Mouse (Mus musculus): ENCODE data around the gene Ankrd13c. TPM values are rescaled to one million over a fixed set of nuclear protein-coding genes. Genes with fewer than 3 reads are reported as not detected.
A peak's percentile ranks its signal among the peaks of the same experiment; 100 is the strongest.

Gene Ankrd13c
- 11.4 and 15.6 TPM in 2 replicates for polyA plus RNA-seq (2015; fragmentation: Nextera tagmentation; extraction: Ambion mirVana)

DNA sequence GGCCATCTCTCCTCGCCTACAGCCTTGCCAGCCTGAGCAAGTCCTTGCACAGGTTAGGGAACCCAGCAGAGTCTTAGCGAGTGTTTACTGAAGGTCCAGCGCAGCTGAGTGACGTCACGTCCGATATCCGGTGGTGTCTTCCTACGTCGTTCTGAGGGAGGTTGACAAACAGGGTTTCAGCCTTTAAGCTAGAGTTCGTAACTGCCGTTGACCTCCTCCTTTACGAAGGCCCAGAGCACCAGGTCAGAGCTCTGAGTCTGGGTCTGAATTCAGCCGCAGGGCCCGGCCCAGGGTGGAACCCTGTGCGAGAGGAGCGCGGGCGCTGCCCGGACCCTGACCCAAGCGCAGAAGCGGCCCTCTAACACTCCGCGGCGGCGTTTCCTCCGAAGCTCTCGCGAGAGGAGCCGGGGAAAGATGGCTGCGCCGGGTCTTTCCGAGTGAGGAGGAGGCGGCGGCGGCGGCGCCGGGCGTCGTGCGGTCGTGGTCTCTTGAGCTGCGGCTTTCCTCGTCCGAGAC, at the start of gene Ankrd13c:
Gene Ankrd13c, plus strand, starts transcription at position 397 of the 516 bp plus-strand sequence.
- ATAC-seq (ENCODE audit: low read depth) (peak; percentile 94), DNase-seq (peak; percentile 84)
- peak within 1 kb of the TSS; percentile 98 for H3K9ac ChIP-seq
- peaks cover 11% of the 10 kb centered on the region for H3K36me3 ChIP-seq
- no peaks in the 10 kb centered on the region for H3K27me3 ChIP-seq
- peak within 1 kb of the TSS; percentile 96 for H3K27ac ChIP-seq
- H3K9me3 ChIP-seq (replicated peaks): no peaks in the 10 kb centered on the region
- H3K4me1 ChIP-seq (replicated peaks): peaks cover 33% of the 10 kb centered on the region
- H3K4me3 ChIP-seq (replicated peaks): peak within 1 kb of the TSS; percentile 96
- peak within 1 kb of the TSS; percentile 87 for H3K4me2 ChIP-seq
- WGBS (ENCODE audit: insufficient replicate concordance): under 1% methylated on average over 45 of the region's 45 CpGs

DNA sequence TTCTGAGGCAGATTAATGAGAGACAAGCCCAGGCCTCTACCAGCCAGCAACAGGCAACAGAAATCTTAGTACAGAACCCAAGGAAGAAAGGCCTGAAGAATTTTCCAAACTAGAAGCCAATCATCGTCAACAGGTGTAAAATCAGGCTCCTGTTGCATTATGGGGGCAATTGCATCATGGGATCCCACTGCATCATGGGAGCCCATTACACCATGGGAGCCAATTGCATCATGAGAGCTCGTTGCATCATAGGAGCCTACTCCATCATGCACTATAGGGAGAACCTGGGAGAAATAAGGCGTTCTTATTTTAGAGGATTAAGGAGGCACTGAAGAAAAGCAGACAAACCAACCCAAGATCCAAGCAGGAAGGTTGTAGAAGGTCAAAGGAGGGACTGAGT, 49.4 kb upstream of the Ankrd13c start:
- WGBS (ENCODE audit: insufficient replicate concordance): 58% methylated on average over 3 of the region's 3 CpGs
- no peak for DNase-seq
- H3K4me1 ChIP-seq (replicated peaks): no peaks in the 10 kb centered on the region

DNA sequence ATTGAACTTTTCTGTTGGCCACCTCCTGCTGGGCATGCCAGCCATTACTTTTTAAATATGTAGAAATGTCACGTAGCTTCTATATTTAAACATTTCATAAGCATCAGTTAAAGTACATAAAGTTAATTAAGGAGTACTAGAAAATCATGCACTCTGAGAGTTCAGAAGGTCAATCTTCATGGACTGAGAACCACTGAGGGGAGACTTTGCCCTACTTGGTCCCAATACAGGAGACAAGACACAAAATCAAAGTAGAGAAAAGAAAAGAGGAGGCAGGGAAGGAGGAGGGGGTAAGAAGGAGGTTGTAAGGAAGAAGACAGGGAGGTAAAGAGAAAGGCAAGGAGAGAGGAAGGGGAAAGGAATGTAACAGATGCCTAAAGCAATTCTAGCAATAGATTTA, 47.1 kb upstream of the Ankrd13c start:
- WGBS (ENCODE audit: insufficient replicate concordance): 78% methylated on average over 1 of the region's 1 CpGs
- Histone ChIP-seq H3K9me3 (replicated peaks) (no peaks in the 10 kb centered on the region), H3K27me3 (no peaks in the 10 kb centered on the region), H3K4me1 (replicated peaks) (no peaks in the 10 kb centered on the region), H3K27ac (no peak overlapping the region), H3K9ac (no peak overlapping the region), H3K4me2 (no peak overlapping the region), H3K36me3 (no peaks in the 10 kb centered on the region), H3K4me3 (replicated peaks) (no peak overlapping the region)
- no peak for ATAC-seq (ENCODE audit: low read depth)
- no peak for DNase-seq

More for the DNA sequence above, 49.4 kb upstream of the Ankrd13c start:
- H3K27ac ChIP-seq: no peak overlapping the region
- H3K9ac ChIP-seq: no peak overlapping the region
- ATAC-seq (ENCODE audit: low read depth): no peak
- no peak overlapping the region for H3K4me2 ChIP-seq
- no peaks in the 10 kb centered on the region for H3K36me3 ChIP-seq
- no peaks in the 10 kb centered on the region for H3K9me3 ChIP-seq (replicated peaks)
- H3K4me3 ChIP-seq (replicated peaks): no peak overlapping the region
- no peaks in the 10 kb centered on the region for H3K27me3 ChIP-seq

GRCm38 (mm10) chr3:157901721-157902120, 45.3 kb upstream of the Ankrd13c start:
- no peak overlapping the region for H3K27ac ChIP-seq
- no peak overlapping the region for H3K9ac ChIP-seq
- no peaks in the 10 kb centered on the region for H3K4me1 ChIP-seq (replicated peaks)
- H3K4me3 ChIP-seq (replicated peaks): no peak overlapping the region
- 67% methylated on average over 5 of the region's 5 CpGs for WGBS (ENCODE audit: insufficient replicate concordance)
- H3K9me3 ChIP-seq (replicated peaks): no peaks in the 10 kb centered on the region
- no peak for DNase-seq
- no peak for ATAC-seq (ENCODE audit: low read depth)
- H3K4me2 ChIP-seq: no peak overlapping the region
- 0 out of 2 replicates have a peak, but pooled peaks cover 7% of the 10 kb centered on the region for H3K36me3 ChIP-seq
- H3K27me3 ChIP-seq: no peaks in the 10 kb centered on the region

GRCm38 (mm10) chr3:157908166-157908565, 38.9 kb upstream of the Ankrd13c start:
- DNase-seq (no peak), ATAC-seq (ENCODE audit: low read depth) (no peak)
- H3K4me3 ChIP-seq (replicated peaks): no peak overlapping the region
- no peaks in the 10 kb centered on the region for H3K4me1 ChIP-seq (replicated peaks)
- 0 out of 2 replicates have a peak, but pooled peaks cover 9% of the 10 kb centered on the region for H3K36me3 ChIP-seq
- H3K27me3 ChIP-seq: no peaks in the 10 kb centered on the region
- H3K9ac ChIP-seq: no peak overlapping the region
- no peak overlapping the region for H3K27ac ChIP-seq
- no peaks in the 10 kb centered on the region for H3K9me3 ChIP-seq (replicated peaks)
- no peak overlapping the region for H3K4me2 ChIP-seq
- WGBS (ENCODE audit: insufficient replicate concordance): 56% methylated on average over 3 of the region's 3 CpGs

DNA sequence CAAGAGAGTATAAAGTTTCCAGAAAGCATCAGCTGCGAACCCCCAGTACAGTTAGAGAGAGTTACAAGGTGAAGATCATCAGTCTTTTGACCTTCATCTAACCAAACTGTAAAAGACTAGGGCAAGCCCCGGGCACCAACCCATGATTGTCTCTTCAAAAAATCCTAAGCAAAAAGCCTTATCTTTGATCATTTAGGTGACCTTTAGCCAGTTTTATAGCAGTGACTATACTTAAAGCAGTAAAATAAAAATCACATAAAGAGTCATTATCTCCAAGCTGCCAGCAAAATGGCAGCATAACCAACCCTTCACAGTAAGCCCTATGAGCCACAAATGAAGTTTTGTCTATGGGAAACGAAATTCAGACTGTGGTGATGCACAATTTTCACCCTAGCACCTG, 36.8 kb upstream of the Ankrd13c start:
- H3K4me2 ChIP-seq: no peak overlapping the region
- no peak overlapping the region for H3K4me3 ChIP-seq (replicated peaks)
- no peaks in the 10 kb centered on the region for H3K4me1 ChIP-seq (replicated peaks)
- no peaks in the 10 kb centered on the region for H3K27me3 ChIP-seq
- H3K9me3 ChIP-seq (replicated peaks): no peaks in the 10 kb centered on the region
- H3K27ac ChIP-seq: no peak overlapping the region
- no peak overlapping the region for H3K9ac ChIP-seq
- H3K36me3 ChIP-seq: 0 out of 2 replicates have a peak, but pooled peaks cover 9% of the 10 kb centered on the region
- no peak for DNase-seq
- 52% methylated on average over 3 of the region's 3 CpGs for WGBS (ENCODE audit: insufficient replicate concordance)
- no peak for ATAC-seq (ENCODE audit: low read depth)

DNA sequence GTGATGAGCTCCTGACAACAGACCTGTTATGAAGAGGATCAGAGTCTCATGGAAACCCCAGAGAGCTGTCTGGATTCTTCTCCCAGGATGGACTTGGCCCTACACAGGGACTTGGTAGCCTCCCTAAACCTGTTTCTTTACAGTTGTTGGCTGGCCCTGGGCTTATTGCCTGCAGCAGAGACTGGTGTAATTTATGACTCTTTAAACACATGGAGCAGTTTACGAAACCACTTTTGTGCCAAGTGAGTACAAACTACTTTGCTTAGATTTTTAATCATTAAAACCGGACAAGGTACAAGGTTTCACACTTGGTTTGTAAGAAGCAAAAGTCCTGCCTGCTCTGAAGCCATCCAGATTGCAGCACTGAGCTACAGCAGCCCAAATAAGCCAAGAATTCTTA, 34.9 kb upstream of the Ankrd13c start:
- H3K4me1 ChIP-seq (replicated peaks): no peaks in the 10 kb centered on the region
- no peak for ATAC-seq (ENCODE audit: low read depth)
- WGBS (ENCODE audit: insufficient replicate concordance): 75% methylated on average over 2 of the region's 2 CpGs
- no peak overlapping the region for H3K9ac ChIP-seq
- H3K27me3 ChIP-seq: no peaks in the 10 kb centered on the region
- no peaks in the 10 kb centered on the region for H3K9me3 ChIP-seq (replicated peaks)
- no peak for DNase-seq
- H3K4me2 ChIP-seq: no peak overlapping the region
- no peak overlapping the region for H3K27ac ChIP-seq
- H3K36me3 ChIP-seq: 0 out of 2 replicates have a peak, but pooled peaks cover 2% of the 10 kb centered on the region
- no peak overlapping the region for H3K4me3 ChIP-seq (replicated peaks)

DNA sequence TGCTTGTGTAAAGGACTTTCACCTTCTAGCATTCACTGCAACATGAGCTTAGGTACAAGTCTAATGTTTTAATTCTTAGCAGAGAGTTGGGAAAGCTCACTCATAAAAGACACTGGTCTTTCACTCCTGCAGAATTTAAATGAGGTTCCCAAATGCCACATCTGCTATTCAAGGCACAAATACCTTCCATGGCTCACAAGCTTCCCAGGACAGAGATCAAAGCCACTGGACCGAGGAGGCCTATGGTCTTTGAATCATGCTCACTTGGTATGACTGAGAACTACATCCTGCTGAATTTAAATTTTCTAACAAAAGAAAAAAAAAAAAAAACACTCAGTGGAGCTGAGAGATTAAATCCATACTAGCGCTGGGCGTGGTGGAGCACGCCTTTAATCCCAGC, 30.7 kb upstream of the Ankrd13c start:
- 73% methylated on average over 4 of the region's 4 CpGs for whole genome bisulfite sequencing (ENCODE audit: insufficient replicate concordance)
- ATAC-seq (ENCODE audit: low read depth) (no peak), DNase-seq (no peak)
- Histone ChIP-seq H3K27ac (no peak overlapping the region), H3K27me3 (no peaks in the 10 kb centered on the region), H3K4me2 (no peak overlapping the region), H3K4me1 (replicated peaks) (no peaks in the 10 kb centered on the region), H3K9ac (no peak overlapping the region), H3K4me3 (replicated peaks) (no peak overlapping the region), H3K9me3 (replicated peaks) (no peaks in the 10 kb centered on the region), H3K36me3 (0 out of 2 replicates have a peak, but pooled peaks cover 2% of the 10 kb centered on the region)

DNA sequence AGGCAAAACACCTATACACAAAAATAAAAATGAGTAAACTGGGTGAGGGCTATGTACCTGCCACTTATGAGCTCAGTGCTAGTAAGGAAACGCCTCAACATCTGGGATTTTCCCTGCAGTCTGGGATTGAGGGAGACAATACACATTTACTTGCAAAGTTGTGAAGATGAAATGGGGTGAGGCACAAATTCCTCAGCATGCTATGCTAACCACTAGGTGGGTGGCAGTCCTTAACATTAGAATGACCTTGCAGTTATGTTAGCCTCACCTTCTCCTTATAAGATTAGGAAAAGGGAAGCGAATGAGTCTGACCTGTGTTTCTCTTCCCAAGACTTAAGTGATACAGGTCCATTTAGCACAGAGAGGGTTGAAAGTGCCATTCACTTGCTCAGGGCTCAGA, 25.7 kb upstream of the Ankrd13c start:
- Histone ChIP-seq H3K27ac (no peak overlapping the region), H3K4me2 (no peak overlapping the region), H3K36me3 (no peaks in the 10 kb centered on the region), H3K9me3 (replicated peaks) (no peaks in the 10 kb centered on the region), H3K27me3 (peaks cover 3% of the 10 kb centered on the region; the same call in 1 of the 2 replicates), H3K9ac (no peak overlapping the region), H3K4me3 (replicated peaks) (no peak overlapping the region), H3K4me1 (replicated peaks) (peaks cover 7% of the 10 kb centered on the region)
- DNase-seq (no peak), ATAC-seq (ENCODE audit: low read depth) (no peak)
- WGBS (ENCODE audit: insufficient replicate concordance): 68% methylated on average over 2 of the region's 2 CpGs

DNA sequence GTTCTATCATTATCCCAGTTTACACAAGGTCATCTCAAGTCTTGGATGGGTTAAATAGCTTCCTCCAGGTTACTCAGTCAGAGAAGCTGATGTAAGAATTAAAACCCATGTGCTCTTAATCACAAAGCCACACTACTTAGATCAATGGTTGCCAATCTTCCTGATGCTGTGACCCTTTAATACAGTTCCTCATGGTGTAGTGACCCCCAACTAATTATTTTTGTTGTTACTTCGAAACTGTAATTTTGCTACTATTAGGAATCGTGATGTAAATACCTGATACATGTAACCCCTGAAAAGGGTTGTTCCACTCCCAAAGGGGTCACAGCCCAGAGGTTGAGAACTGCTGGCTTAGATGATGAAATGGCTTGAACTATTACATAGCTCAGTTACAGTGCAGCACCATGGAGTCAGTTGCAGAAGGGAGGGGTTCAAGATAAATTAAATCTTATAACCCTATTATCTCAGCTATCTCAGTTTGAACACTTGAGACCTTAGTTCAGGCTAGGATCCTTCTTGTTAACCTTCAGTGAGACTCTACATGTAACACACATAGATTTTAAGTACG, 23.7 kb upstream of the Ankrd13c start:
- H3K4me3 ChIP-seq (replicated peaks): peak overlapping the region; percentile 54; the same call in 1 of the 2 replicates
- H3K4me2 ChIP-seq: peak overlapping the region; percentile 75
- no peaks in the 10 kb centered on the region for H3K9me3 ChIP-seq (replicated peaks)
- WGBS (ENCODE audit: insufficient replicate concordance): 71% methylated on average over 3 of the region's 3 CpGs
- peaks cover 11% of the 10 kb centered on the region; the same call in 1 of the 2 replicates for H3K27me3 ChIP-seq
- H3K36me3 ChIP-seq: no peaks in the 10 kb centered on the region
- DNase-seq: no peak
- H3K9ac ChIP-seq: no peak overlapping the region
- ATAC-seq (ENCODE audit: low read depth): no peak
- peaks cover 7% of the 10 kb centered on the region for H3K4me1 ChIP-seq (replicated peaks)
- H3K27ac ChIP-seq: no peak overlapping the region

GRCm38 (mm10) chr3:157924692-157925328, 22.2 kb upstream of the Ankrd13c start, which contains the start of gene Cth:
Gene Cth (minus strand): TSS chr3:157925077.
- peak; percentile 88 for DNase-seq
- H3K9me3 ChIP-seq (replicated peaks): no peaks in the 10 kb centered on the region
- H3K27me3 ChIP-seq: peaks cover 11% of the 10 kb centered on the region; the same call in 1 of the 2 replicates
- no peaks in the 10 kb centered on the region for H3K36me3 ChIP-seq
- H3K9ac ChIP-seq: peak within 1 kb of the TSS; percentile 59
- 1% methylated on average over 30 of the region's 30 CpGs for WGBS (ENCODE audit: insufficient replicate concordance)
- H3K4me1 ChIP-seq (replicated peaks): peaks cover 8% of the 10 kb centered on the region
- peak within 1 kb of the TSS; percentile 75 for H3K4me2 ChIP-seq
- peak within 1 kb of the TSS; percentile 39 for H3K27ac ChIP-seq
- H3K4me3 ChIP-seq (replicated peaks): peak within 1 kb of the TSS; percentile 54
- ATAC-seq (ENCODE audit: low read depth): peak; percentile 99

Data from liver, embryonic 13.5 days (tissue).